9 mouse cellular contexts compared by ENCODE assay signal in genomic region chr10:121886805-121887204, GRCm38 (mm10).
DNase-seq lines count a peak whose midpoint lies in the region; ATAC-seq and TF ChIP-seq lines count a peak whose summit lies in the region.
"Had no signal": no experiment of that assay in that cellular context is flagged by ENCODE, and none has a peak within 500 bp of the region (broad histone marks: within the 10 kb centered on the region; RNA-seq: fewer than 3 reads in every experiment).

No protein-coding gene starts in this region.

- no peak overlapping the region for H3K27ac ChIP-seq in limb, embryonic 12.5 days
- no peak overlapping the region for H3K27ac ChIP-seq in limb, embryonic 10.5 days
- 0 out of 2 replicates have a peak overlapping the region, but pooled peaks have one; percentile 2 for H3K27ac ChIP-seq in embryonic facial prominence, embryonic 15.5 days (replicated peaks)
- H3K27ac ChIP-seq in kidney, adult 2 months (ENCODE audit: insufficient read depth, low read depth, low read length), result no peak overlapping the region
- H3K27ac ChIP-seq in gastrocnemius, adult 2 months, result no peak overlapping the region

- peaks cover 33% of the 10 kb centered on the region for H3K4me1 ChIP-seq in limb, embryonic 12.5 days (replicated peaks)
- peaks cover 33% of the 10 kb centered on the region for H3K4me1 ChIP-seq in limb, embryonic 10.5 days
- peaks cover 17% of the 10 kb centered on the region for H3K4me1 ChIP-seq in embryonic facial prominence, embryonic 15.5 days
- H3K4me1 ChIP-seq in kidney, adult 2 months (ENCODE audit: control insufficient read depth, insufficient read depth, low read length), result no peaks in the 10 kb centered on the region

- H3K4me3 ChIP-seq in limb, embryonic 12.5 days (replicated peaks), result no peak overlapping the region
- H3K4me3 ChIP-seq in limb, embryonic 10.5 days, result no peak overlapping the region
- no peak overlapping the region for H3K4me3 ChIP-seq in embryonic facial prominence, embryonic 15.5 days (replicated peaks)
- H3K4me3 ChIP-seq in kidney, adult 2 months (ENCODE audit: insufficient read depth, low read depth, low read length), result no peak overlapping the region
- no peak overlapping the region for H3K4me3 ChIP-seq in gastrocnemius, adult 2 months
- H3K4me3 ChIP-seq: myocyte had no signal

- H3K9ac ChIP-seq in limb, embryonic 12.5 days (replicated peaks), result no peak overlapping the region
- H3K9ac ChIP-seq in embryonic facial prominence, embryonic 15.5 days, result no peak overlapping the region

- no peaks in the 10 kb centered on the region for H3K27me3 ChIP-seq in limb, embryonic 12.5 days
- H3K27me3 ChIP-seq in limb, embryonic 10.5 days (ENCODE audit: low read depth, poor library complexity, severe bottlenecking), result no peaks in the 10 kb centered on the region
- H3K27me3 ChIP-seq in embryonic facial prominence, embryonic 15.5 days, result no peaks in the 10 kb centered on the region
- H3K27me3 ChIP-seq in kidney, adult 2 months (replicated peaks; ENCODE audit: control insufficient read depth, insufficient read depth, low read length), result no peaks in the 10 kb centered on the region

- WGBS in limb, embryonic 12.5 days, result 20% methylated on average over 6 of the region's 6 CpGs
- WGBS in limb, embryonic 10.5 days, result 27% methylated on average over 6 of the region's 6 CpGs
- WGBS in embryonic facial prominence, embryonic 15.5 days, result 18% methylated on average over 6 of the region's 6 CpGs
- 31% methylated on average over 6 of the region's 6 CpGs for WGBS in kidney, adult 2 months

- TF ChIP-seq CTCF in kidney, adult 2 months (conservative IDR thresholded peaks at IDR 0.05; ENCODE audit: insufficient read depth, insufficient read length, low read depth, low read length), result no peak
- TF ChIP-seq CTCF in gastrocnemius, adult 2 months (IDR thresholded peaks at IDR 0.05), result no peak

- peak; percentile 21; the same call in 1 of the 2 replicates for ATAC-seq in limb, embryonic 12.5 days (ENCODE audit: insufficient number of reproducible peaks, insufficient read depth, low FRiP score, low TSS enrichment, low read depth)
- ATAC-seq in embryonic facial prominence, embryonic 15.5 days (ENCODE audit: insufficient number of reproducible peaks, low FRiP score, low TSS enrichment, low read depth), result peak; percentile 44; the same call in 1 of the 2 replicates
- peak; percentile 51 for ATAC-seq in megakaryocyte, adult 5-6 weeks (ENCODE audit: poor library complexity, severe bottlenecking)

- no peaks in the 10 kb centered on the region for H3K36me3 ChIP-seq in limb, embryonic 12.5 days
- no peaks in the 10 kb centered on the region for H3K36me3 ChIP-seq in limb, embryonic 10.5 days
- H3K36me3 ChIP-seq in embryonic facial prominence, embryonic 15.5 days, result no peaks in the 10 kb centered on the region
- H3K36me3 ChIP-seq in kidney, adult 2 months (ENCODE audit: control insufficient read depth, insufficient read depth, low read length), result no peaks in the 10 kb centered on the region

- H3K9me3 ChIP-seq in limb, embryonic 12.5 days, result no peaks in the 10 kb centered on the region
- H3K9me3 ChIP-seq in limb, embryonic 10.5 days (replicated peaks), result no peaks in the 10 kb centered on the region
- H3K9me3 ChIP-seq in embryonic facial prominence, embryonic 15.5 days (replicated peaks), result no peaks in the 10 kb centered on the region

- no peak for DNase-seq in limb, embryonic 10.5 days (ENCODE audit: low spot score)
- DNase-seq in kidney, adult 2 months, result peak; percentile 24
- no peak for DNase-seq in urinary bladder, postnatal 36 days (ENCODE audit: low spot score in 2 of 2)
- no peak for DNase-seq in B cell, adult 2 months
- no peak for DNase-seq in gastrocnemius, adult 2 months

- intact Hi-C loops in gastrocnemius, adult 2 months (cut with DNase I), result no loop called here

- no peak overlapping the region for H3K4me2 ChIP-seq in limb, embryonic 12.5 days
- no peak overlapping the region; the same call in 1 of the 2 replicates for H3K4me2 ChIP-seq in embryonic facial prominence, embryonic 15.5 days (replicated peaks)

- TF ChIP-seq POLR2A in kidney, adult 2 months (IDR thresholded peaks at IDR 0.05; ENCODE audit: low read depth, low read length), result no peak
